Mouse (Mus musculus) kidney, postnatal 0 days (tissue): ENCODE results near the gene Ap4e1. TPM values are rescaled to one million over a fixed set of nuclear protein-coding genes. Genes with fewer than 3 reads are reported as not detected.

Experiments
- ATAC-seq: fragments of 200-750 bp; cut with Nextera tagmentation; replicated peaks from 2 replicates; pipeline ENCODE4 v1.8.0; 2017; ENCODE audit warnings: low read depth, moderate number of reproducible peaks, moderate TSS enrichment, moderate library complexity; ENCODE audit not compliant: low FRiP score
- DNase-seq: peaks from one replicate; pipeline ENCODE4 v3.0.0-alpha.2; 2016; ENCODE audit warnings: low spot score
- H3K27ac ChIP-seq: fragments of 300-500 bp; sonication (generic); 2 replicates; pipeline ENCODE4 v1.5.1; 2014; ENCODE audit warnings: mild to moderate bottlenecking
- H3K27me3 ChIP-seq: fragments of 300-500 bp; sonication (generic); 2 replicates; pipeline ENCODE4 v1.6.1; 2014; ENCODE audit warnings: low read length, mixed read lengths; ENCODE audit not compliant: insufficient read depth
- H3K36me3 ChIP-seq: fragments of 300-500 bp; sonication (generic); 2 replicates; pipeline ENCODE4 v1.6.1; 2014; ENCODE audit warnings: low read length, mixed read lengths; ENCODE audit not compliant: insufficient read depth
- H3K4me1 ChIP-seq: fragments of 300-500 bp; sonication (generic); replicated peaks from 2 replicates; pipeline ENCODE4 v1.6.1; 2014; ENCODE audit warnings: antibody characterized with exemption, low read length, mixed read lengths; ENCODE audit not compliant: insufficient read depth
- H3K4me2 ChIP-seq: fragments of 300-500 bp; sonication (generic); 2 replicates; pipeline ENCODE4 v1.6.1; 2014; ENCODE audit warnings: mild to moderate bottlenecking, low read length, moderate library complexity, mixed read lengths
- H3K4me3 ChIP-seq: fragments of 300-500 bp; sonication (generic); replicated peaks from 2 replicates; pipeline ENCODE4 v1.5.1; 2014; ENCODE audit warnings: low read depth, low read length
- H3K9ac ChIP-seq: fragments of 300-500 bp; sonication (generic); 2 replicates; pipeline ENCODE4 v1.6.1; 2014; ENCODE audit warnings: low read depth, low read length
- H3K9me3 ChIP-seq: fragments of 300-500 bp; sonication (generic); replicated peaks from 2 replicates; pipeline ENCODE4 v1.6.1; 2016; ENCODE audit warnings: low read length, inconsistent platforms, mixed read lengths
- CTCF ChIP-seq: IDR thresholded peaks from 2 replicates; pipeline ENCODE4 v1.5.1; 2016; ENCODE audit warnings: antibody characterized with exemption, low read depth, mild to moderate bottlenecking, moderate library complexity
- WGBS: fragments of 180-500 bp; shearing (Covaris S2); extraction: QIAGEN DNeasy Blood & Tissue Kit; methylation state at CpG from one replicate; pipeline ENCODE4 v1.1.7; 2014; 5-methylcytosine and 5-hydroxymethylcytosine counted together
- polyA plus RNA-seq: library from polyadenylated mRNA; unstranded; fragments of >200 nt; fragmentation: Nextera tagmentation; extraction: Ambion mirVana; gene quantifications from 2 replicates; pipeline ENCODE4 v1.2.1, GENCODE M21; 2015

The Ap4e1 gene
- polyA plus RNA-seq, 1 experiment from 2014 or later = 4.2 TPM

DNA sequence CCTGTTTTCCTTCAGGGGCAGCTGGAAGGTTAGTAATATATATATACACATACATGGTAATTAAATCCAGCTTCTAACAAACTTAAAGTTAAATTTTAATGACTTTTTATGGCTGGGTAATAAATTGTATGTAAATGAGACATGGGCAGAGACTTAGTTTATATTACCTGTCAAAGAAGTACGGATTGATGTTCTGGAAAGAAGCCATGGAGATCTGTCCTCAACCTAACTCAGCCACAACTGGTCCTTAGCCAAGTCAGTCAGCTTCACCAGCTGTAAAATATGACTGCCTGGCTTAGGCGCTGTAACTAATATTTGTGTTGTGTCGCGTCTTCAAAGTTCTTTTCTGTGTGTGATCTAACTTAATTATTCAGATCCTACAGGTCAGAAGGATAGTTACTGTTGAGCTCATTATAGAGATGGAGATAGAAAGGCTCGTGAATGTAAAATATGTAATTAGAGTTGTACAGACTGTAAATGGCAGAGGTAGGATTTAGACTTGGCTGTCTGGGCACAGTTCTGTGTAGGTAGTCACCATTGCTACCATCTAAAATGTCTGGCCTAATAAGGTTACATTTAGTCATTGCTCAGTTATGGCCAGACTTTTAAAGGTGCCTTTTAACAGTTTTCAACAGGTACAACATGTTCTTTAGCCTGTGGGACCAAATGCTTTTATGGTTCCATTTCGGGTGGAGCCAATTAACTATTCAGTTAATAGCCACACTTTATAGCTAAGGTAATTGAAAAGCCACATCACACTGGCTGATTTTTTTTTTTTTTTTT lies 13.9 kb upstream of the Ap4e1 start:
- Histone ChIP-seq H3K9me3 (no peaks in the 10 kb centered on the region), H3K36me3 (no peaks in the 10 kb centered on the region), H3K9ac (no peak overlapping the region), H3K4me3 (no peak overlapping the region), H3K4me1 (no peaks in the 10 kb centered on the region), H3K27ac (no peak overlapping the region), H3K27me3 (no peaks in the 10 kb centered on the region), H3K4me2 (no peak overlapping the region)
- TF ChIP-seq CTCF = 0 out of 2 replicates have a peak, but pooled peaks have one; percentile 0
- WGBS = 26% methylated on average over 6 of the region's 6 CpGs
- ATAC-seq = peak; percentile 43; the same call in 1 of the 2 replicates
- DNase-seq = peak; percentile 72

DNA sequence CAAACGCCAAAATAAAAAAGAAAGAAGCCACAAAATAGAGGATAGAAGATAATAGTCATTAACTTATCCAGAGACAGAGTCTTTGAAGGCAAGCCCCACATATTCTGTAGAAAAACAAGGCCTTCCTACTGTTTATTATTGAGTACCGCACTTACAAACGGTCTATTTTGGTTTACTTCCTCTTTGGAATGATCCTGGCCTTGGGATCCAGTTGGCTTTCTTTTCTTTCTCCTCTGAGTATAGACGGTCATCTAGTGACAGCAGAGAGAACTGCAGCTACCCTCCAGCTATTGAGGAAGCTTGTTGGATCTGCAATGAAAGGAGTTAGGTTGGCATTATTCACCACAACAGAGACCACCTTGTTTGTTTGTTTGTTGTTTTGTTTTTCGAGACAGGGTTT lies 11.8 kb upstream of the Ap4e1 start:
- Histone ChIP-seq H3K27me3 (no peaks in the 10 kb centered on the region), H3K36me3 (no peaks in the 10 kb centered on the region), H3K9me3 (no peaks in the 10 kb centered on the region), H3K4me1 (no peaks in the 10 kb centered on the region), H3K27ac (no peak overlapping the region), H3K4me3 (no peak overlapping the region), H3K4me2 (peak overlapping the region; percentile 8; the same call in 1 of the 2 replicates), H3K9ac (no peak overlapping the region)
- 11% methylated on average over 5 of the region's 5 CpGs for WGBS
- TF ChIP-seq CTCF = peak; percentile 92
- peak; percentile 95 for DNase-seq
- no peak for ATAC-seq

DNA sequence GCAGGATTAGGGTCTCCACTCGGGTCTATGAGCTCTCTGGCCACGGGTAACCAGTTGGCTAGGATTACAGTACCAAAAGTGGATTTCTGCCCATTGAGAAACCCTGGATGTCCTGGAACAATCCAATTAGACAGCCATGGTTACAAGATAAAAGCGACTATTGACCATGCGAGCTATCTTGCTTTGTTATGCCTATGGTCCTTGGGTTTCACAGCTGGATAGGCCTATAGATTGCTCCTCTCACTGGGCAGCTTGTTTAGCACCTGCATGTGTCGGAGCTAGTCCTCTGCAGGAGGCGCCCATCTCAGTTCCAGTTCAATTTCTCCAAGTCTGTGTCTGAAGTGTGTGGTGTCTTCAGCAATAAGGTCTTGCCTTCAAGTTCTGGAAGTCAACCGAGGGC lies 10.3 kb upstream of the Ap4e1 start:
- Histone ChIP-seq H3K27me3 (no peaks in the 10 kb centered on the region), H3K9me3 (no peaks in the 10 kb centered on the region), H3K4me2 (no peak overlapping the region), H3K4me1 (no peaks in the 10 kb centered on the region), H3K27ac (no peak overlapping the region), H3K36me3 (no peaks in the 10 kb centered on the region), H3K9ac (no peak overlapping the region), H3K4me3 (no peak overlapping the region)
- ATAC-seq = no peak
- 79% methylated on average over 7 of the region's 7 CpGs for WGBS
- no peak for DNase-seq
- TF ChIP-seq CTCF = no peak

DNA sequence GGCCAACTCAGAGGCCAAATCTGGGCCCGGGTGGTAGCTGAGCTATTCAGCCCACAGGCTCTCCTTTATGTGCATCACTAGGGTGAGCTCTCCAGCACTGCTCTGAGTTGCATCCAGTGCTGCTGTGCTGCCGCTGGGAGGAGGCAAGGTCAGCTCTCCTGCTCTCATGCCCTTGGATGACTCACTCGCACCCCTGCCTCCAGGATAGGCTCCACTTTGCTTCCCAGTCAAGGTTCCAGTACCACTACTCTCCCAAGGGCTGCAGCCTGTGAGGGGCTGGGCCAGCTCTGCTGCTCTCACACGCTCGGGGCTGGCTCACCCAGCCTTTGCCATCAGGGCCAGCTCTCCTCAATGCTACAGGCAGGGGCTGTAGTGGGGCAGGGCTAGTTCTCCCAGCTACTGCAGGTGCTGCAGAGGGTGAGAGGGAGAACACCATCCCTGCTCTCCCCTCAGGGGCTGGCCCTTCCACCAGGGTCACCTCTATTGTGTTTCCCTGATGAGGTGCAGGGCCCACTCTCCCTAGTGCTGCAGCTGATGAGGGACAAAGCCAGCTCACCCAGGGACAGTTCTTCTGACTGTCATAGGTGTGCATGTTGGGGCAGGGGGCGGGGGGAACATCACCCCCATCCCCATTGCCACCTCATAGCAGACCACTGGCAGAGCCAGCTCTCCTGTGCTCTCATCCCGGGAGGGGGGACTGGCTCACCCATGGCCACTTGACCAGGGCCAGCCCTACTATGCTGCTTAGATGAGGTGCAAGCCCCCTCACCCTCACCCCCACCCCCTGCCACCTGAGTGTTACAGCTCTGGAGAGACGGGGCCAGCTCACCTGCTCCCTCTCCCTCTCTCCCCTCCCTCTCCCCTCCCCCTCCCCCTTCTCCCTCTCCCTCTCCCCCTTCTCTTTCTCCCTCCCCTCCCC lies 7.9 kb upstream of the Ap4e1 start:
- TF ChIP-seq CTCF = no peak
- Histone ChIP-seq H3K9me3 (no peaks in the 10 kb centered on the region), H3K4me1 (no peaks in the 10 kb centered on the region), H3K36me3 (no peaks in the 10 kb centered on the region), H3K4me3 (no peak overlapping the region), H3K27ac (no peak overlapping the region), H3K27me3 (no peaks in the 10 kb centered on the region), H3K9ac (no peak overlapping the region), H3K4me2 (no peak overlapping the region)
- ATAC-seq (peak; percentile 57; the same call in 1 of the 2 replicates), DNase-seq (no peak)
- 75% methylated on average over 8 of the region's 8 CpGs for WGBS

DNA sequence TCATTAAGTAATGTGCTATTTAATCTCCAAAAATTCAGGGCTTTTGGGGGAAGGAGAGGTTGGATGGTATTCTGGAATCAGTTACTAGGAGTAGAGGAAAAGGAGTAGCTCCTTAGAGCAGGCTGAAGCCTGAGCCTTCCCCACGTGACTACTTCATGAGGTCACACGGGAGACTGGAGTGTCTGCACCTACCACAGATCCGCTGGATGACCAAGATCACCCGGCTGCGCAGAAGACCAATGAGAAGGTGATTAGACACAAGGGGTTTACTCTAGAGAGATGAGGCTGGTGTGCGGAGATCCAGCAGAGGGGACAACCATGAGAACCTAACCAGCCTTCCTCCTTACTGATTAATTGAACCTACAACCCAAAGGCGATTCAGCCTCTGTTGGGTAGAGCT lies 4.5 kb upstream of the Ap4e1 start:
- H3K4me2 ChIP-seq = no peak overlapping the region
- 77% methylated on average over 7 of the region's 7 CpGs for WGBS

DNA sequence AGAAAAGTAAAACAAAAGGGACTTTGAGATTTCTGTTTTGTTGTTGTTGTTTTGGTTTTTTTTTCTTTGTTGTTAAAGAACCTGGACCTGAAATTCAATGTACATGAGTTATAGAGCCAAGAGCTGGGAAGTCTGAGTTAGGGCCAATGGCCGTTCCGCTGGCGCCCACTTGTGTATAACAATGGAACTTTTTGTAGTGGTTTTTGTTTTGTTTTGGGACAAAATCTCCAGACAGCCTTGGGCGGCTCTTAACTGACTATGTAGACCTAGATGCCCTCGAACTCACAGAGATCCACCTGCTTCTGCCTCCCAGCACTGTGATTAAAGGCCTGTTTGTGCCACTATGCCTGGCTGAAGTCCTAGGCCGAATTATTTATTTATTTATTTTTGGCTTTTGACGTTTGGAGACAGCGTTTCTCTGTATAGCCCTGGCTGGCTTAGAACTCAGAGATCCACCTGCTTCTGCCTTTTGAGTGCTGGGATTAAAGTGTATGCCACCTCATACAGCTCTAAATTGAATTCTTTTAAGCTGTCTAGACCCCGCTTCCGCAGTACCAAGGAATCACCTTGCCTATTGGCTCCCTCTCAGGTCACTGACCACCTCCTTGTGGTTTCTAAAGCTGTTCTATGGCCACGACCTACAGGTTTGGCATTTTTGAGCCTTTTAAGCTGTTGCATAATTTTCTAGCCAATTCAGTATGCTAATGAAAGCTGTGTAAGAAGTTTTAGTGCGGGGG lies 1.7 kb upstream of the Ap4e1 start:
- DNase-seq = peak; percentile 81
- TF ChIP-seq CTCF = peak; percentile 77
- H3K4me3 ChIP-seq = 0 out of 2 replicates have a peak overlapping the region, but pooled peaks have one; percentile 5
- H3K4me2 ChIP-seq = peak overlapping the region; percentile 32
- no peaks in the 10 kb centered on the region for H3K27me3 ChIP-seq
- H3K4me1 ChIP-seq = no peaks in the 10 kb centered on the region
- H3K27ac ChIP-seq = no peak overlapping the region
- H3K36me3 ChIP-seq = peaks cover 3% of the 10 kb centered on the region; the same call in 1 of the 2 replicates
- H3K9ac ChIP-seq = no peak overlapping the region
- 38% methylated on average over 12 of the region's 12 CpGs for WGBS
- ATAC-seq = no peak
- no peaks in the 10 kb centered on the region for H3K9me3 ChIP-seq

More for the DNA sequence above, 4.5 kb upstream of the Ap4e1 start:
- DNase-seq = no peak
- Histone ChIP-seq H3K4me1 (no peaks in the 10 kb centered on the region), H3K36me3 (no peaks in the 10 kb centered on the region), H3K4me3 (no peak overlapping the region), H3K9ac (no peak overlapping the region), H3K9me3 (no peaks in the 10 kb centered on the region), H3K27ac (no peak overlapping the region), H3K27me3 (no peaks in the 10 kb centered on the region)
- TF ChIP-seq CTCF = no peak
- no peak for ATAC-seq
